Mouse (Mus musculus) CH12.LX (cell line): ENCODE results near the gene Alg13.

Experiments
- CTCF ChIP-seq, 2 experiments: IDR thresholded peaks in 1 of 2; conservative IDR thresholded peaks in 1 of 2; 2 replicates each; pipeline ENCODE4 v1.5.1; 2011 to 2012; ENCODE audit warnings: low read depth in 2 of 2, low read length in 2 of 2, improper control_type of control experiment in 1 of 2, inconsistent platforms in 1 of 2, mild to moderate bottlenecking in 1 of 2, moderate library complexity in 1 of 2
- ETS1 ChIP-seq: conservative IDR thresholded peaks from 2 replicates; pipeline ENCODE4 v1.6.1; 2012; ENCODE audit warnings: low read depth, mild to moderate bottlenecking, inconsistent platforms, low read length, improper control_type of control experiment, moderate library complexity
- NRF1 ChIP-seq: IDR thresholded peaks from 2 replicates; pipeline ENCODE4 v1.6.1; 2014; ENCODE audit warnings: low read depth, mild to moderate bottlenecking, inconsistent platforms, low read length, improper control_type of control experiment, moderate library complexity

- TF ChIP-seq ETS1 (no peak), CTCF (conservative IDR thresholded peaks at IDR 0.05 in 1 of 2, IDR thresholded peaks at IDR 0.05 in 1 of 2; ENCODE audit: low read depth in 2 of 2, low read length in 2 of 2) (no peak), NRF1 (no peak)
Measured at GRCm38 (mm10) chrX:144420259-144420658, 102.7 kb downstream of the Alg13 start.
